Mouse (Mus musculus): ENCODE measurements around the gene Cd59a. TPM values are rescaled to one million over a fixed set of nuclear protein-coding genes. Genes with fewer than 3 reads are reported as not detected.
A peak's percentile ranks its signal among the peaks of the same experiment; 100 is the strongest.
"Not testable (repeated sequence)": the region's sequence is repeated elsewhere in the genome, so short reads cannot be mapped to it uniquely, and the experiment has no call there.

Gene Cd59a
- polyA plus RNA-seq (2014; fragmentation: Nextera tagmentation; extraction: Ambion mirVana), result 31.7 and 32.3 TPM in 2 replicates

- Histone ChIP-seq H3K36me3 (ENCODE audit: control insufficient read depth, insufficient read depth, low read length) (no peaks in the 10 kb centered on the region), H3K9me3 (ENCODE audit: control insufficient read depth, low read length) (no peaks in the 10 kb centered on the region), H3K27me3 (ENCODE audit: control insufficient read depth, insufficient read depth, low read length) (no peaks in the 10 kb centered on the region), H3K4me1 (replicated peaks; ENCODE audit: control insufficient read depth, insufficient read depth, low read length) (peaks cover 5% of the 10 kb centered on the region; the same call in 1 of the 2 replicates), H3K4me2 (replicated peaks; ENCODE audit: low read depth, low read length) (peak within 1 kb of the TSS; percentile 58), H3K9ac (ENCODE audit: low read depth, low read length) (peak within 1 kb of the TSS; percentile 70), H3K27ac (ENCODE audit: low read depth, low read length) (peak within 1 kb of the TSS; percentile 72), H3K4me3 (ENCODE audit: low read depth, low read length) (peak within 1 kb of the TSS; percentile 43)
- DNase-seq (ENCODE audit: low spot score) (peak; percentile 86), ATAC-seq (ENCODE audit: low FRiP score) (peak; percentile 89)
- 3% methylated on average over 14 of the region's 15 CpGs for WGBS
Observed at GRCm38 (mm10) chr2:104095741-104096213, at the start of gene Cd59a. Cd59a (plus strand) TSS chr2:104095801.

GRCm38 (mm10) chr2:104058381-104058780, 37.2 kb upstream of the Cd59a start:
- Histone ChIP-seq H3K4me3 (ENCODE audit: low read depth, low read length) (no peak overlapping the region), H3K36me3 (ENCODE audit: control insufficient read depth, insufficient read depth, low read length) (0 out of 2 replicates have a peak, but pooled peaks cover 6% of the 10 kb centered on the region)

GRCm38 (mm10) chr2:104058954-104059353, 36.6 kb upstream of the Cd59a start:
- H3K4me3 ChIP-seq (ENCODE audit: low read depth, low read length), result no peak overlapping the region
- no peak overlapping the region for H3K27ac ChIP-seq (ENCODE audit: low read depth, low read length)
- no peaks in the 10 kb centered on the region for H3K9me3 ChIP-seq (ENCODE audit: control insufficient read depth, low read length)
- 0 out of 2 replicates have a peak, but pooled peaks cover 6% of the 10 kb centered on the region for H3K36me3 ChIP-seq (ENCODE audit: control insufficient read depth, insufficient read depth, low read length)
- DNase-seq (ENCODE audit: low spot score) (no peak), ATAC-seq (ENCODE audit: low FRiP score) (no peak)
- no peak overlapping the region for H3K9ac ChIP-seq (ENCODE audit: low read depth, low read length)
- no peaks in the 10 kb centered on the region for H3K4me1 ChIP-seq (replicated peaks; ENCODE audit: control insufficient read depth, insufficient read depth, low read length)
- WGBS, result 88% methylated on average over 4 of the region's 4 CpGs
- no peak overlapping the region for H3K4me2 ChIP-seq (replicated peaks; ENCODE audit: low read depth, low read length)
- H3K27me3 ChIP-seq (ENCODE audit: control insufficient read depth, insufficient read depth, low read length), result no peaks in the 10 kb centered on the region

More at GRCm38 (mm10) chr2:104058381-104058780, 37.2 kb upstream of the Cd59a start:
- 88% methylated on average over 1 of the region's 1 CpGs for WGBS
- Histone ChIP-seq H3K9ac (ENCODE audit: low read depth, low read length) (no peak overlapping the region), H3K4me2 (replicated peaks; ENCODE audit: low read depth, low read length) (no peak overlapping the region), H3K27me3 (ENCODE audit: control insufficient read depth, insufficient read depth, low read length) (no peaks in the 10 kb centered on the region), H3K9me3 (ENCODE audit: control insufficient read depth, low read length) (no peaks in the 10 kb centered on the region), H3K27ac (ENCODE audit: low read depth, low read length) (no peak overlapping the region), H3K4me1 (replicated peaks; ENCODE audit: control insufficient read depth, insufficient read depth, low read length) (no peaks in the 10 kb centered on the region)
- no peak for ATAC-seq (ENCODE audit: low FRiP score)
- DNase-seq (ENCODE audit: low spot score), result no peak

- H3K4me3 ChIP-seq (ENCODE audit: low read depth, low read length), result no peak overlapping the region
- DNase-seq (ENCODE audit: low spot score) (no peak), ATAC-seq (ENCODE audit: low FRiP score) (no peak)
- no peaks in the 10 kb centered on the region for H3K27me3 ChIP-seq (ENCODE audit: control insufficient read depth, insufficient read depth, low read length)
- no peak overlapping the region for H3K4me2 ChIP-seq (replicated peaks; ENCODE audit: low read depth, low read length)
- H3K9ac ChIP-seq (ENCODE audit: low read depth, low read length), result no peak overlapping the region
- no peaks in the 10 kb centered on the region for H3K9me3 ChIP-seq (ENCODE audit: control insufficient read depth, low read length)
- H3K27ac ChIP-seq (ENCODE audit: low read depth, low read length), result no peak overlapping the region
- WGBS, result 80% methylated on average over 10 of the region's 10 CpGs
- 0 out of 2 replicates have a peak, but pooled peaks cover 6% of the 10 kb centered on the region for H3K36me3 ChIP-seq (ENCODE audit: control insufficient read depth, insufficient read depth, low read length)
- no peaks in the 10 kb centered on the region for H3K4me1 ChIP-seq (replicated peaks; ENCODE audit: control insufficient read depth, insufficient read depth, low read length)
Observed at GRCm38 (mm10) chr2:104059786-104060185, 35.8 kb upstream of the Cd59a start.

- DNase-seq (ENCODE audit: low spot score) (no peak), ATAC-seq (ENCODE audit: low FRiP score) (no peak)
- Histone ChIP-seq H3K27me3 (ENCODE audit: control insufficient read depth, insufficient read depth, low read length) (no peaks in the 10 kb centered on the region), H3K4me3 (ENCODE audit: low read depth, low read length) (no peak overlapping the region), H3K9me3 (ENCODE audit: control insufficient read depth, low read length) (no peaks in the 10 kb centered on the region), H3K4me1 (replicated peaks; ENCODE audit: control insufficient read depth, insufficient read depth, low read length) (no peaks in the 10 kb centered on the region), H3K36me3 (ENCODE audit: control insufficient read depth, insufficient read depth, low read length) (0 out of 2 replicates have a peak, but pooled peaks cover 4% of the 10 kb centered on the region), H3K4me2 (replicated peaks; ENCODE audit: low read depth, low read length) (no peak overlapping the region), H3K27ac (ENCODE audit: low read depth, low read length) (no peak overlapping the region), H3K9ac (ENCODE audit: low read depth, low read length) (no peak overlapping the region)
- 98% methylated on average over 6 of the region's 6 CpGs for WGBS
Observed at GRCm38 (mm10) chr2:104060996-104061395, 34.6 kb upstream of the Cd59a start.

- H3K4me3 ChIP-seq (ENCODE audit: low read depth, low read length), result no peak overlapping the region
- H3K9ac ChIP-seq (ENCODE audit: low read depth, low read length), result no peak overlapping the region
- ATAC-seq (ENCODE audit: low FRiP score) (no peak), DNase-seq (ENCODE audit: low spot score) (no peak)
- no peaks in the 10 kb centered on the region for H3K27me3 ChIP-seq (ENCODE audit: control insufficient read depth, insufficient read depth, low read length)
- H3K9me3 ChIP-seq (ENCODE audit: control insufficient read depth, low read length), result no peaks in the 10 kb centered on the region
- no peak overlapping the region for H3K27ac ChIP-seq (ENCODE audit: low read depth, low read length)
- no peaks in the 10 kb centered on the region for H3K4me1 ChIP-seq (replicated peaks; ENCODE audit: control insufficient read depth, insufficient read depth, low read length)
- H3K4me2 ChIP-seq (replicated peaks; ENCODE audit: low read depth, low read length), result no peak overlapping the region
- 0 out of 2 replicates have a peak, but pooled peaks cover 4% of the 10 kb centered on the region for H3K36me3 ChIP-seq (ENCODE audit: control insufficient read depth, insufficient read depth, low read length)
Observed at GRCm38 (mm10) chr2:104062665-104063064, 32.9 kb upstream of the Cd59a start.

GRCm38 (mm10) chr2:104064152-104064551, 31.4 kb upstream of the Cd59a start:
- no peak for DNase-seq (ENCODE audit: low spot score)
- H3K36me3 ChIP-seq (ENCODE audit: control insufficient read depth, insufficient read depth, low read length), result no peaks in the 10 kb centered on the region
- WGBS, result 86% methylated on average over 2 of the region's 2 CpGs
- H3K4me3 ChIP-seq (ENCODE audit: low read depth, low read length), result no peak overlapping the region
- no peak for ATAC-seq (ENCODE audit: low FRiP score)
- no peaks in the 10 kb centered on the region for H3K9me3 ChIP-seq (ENCODE audit: control insufficient read depth, low read length)
- H3K4me2 ChIP-seq (replicated peaks; ENCODE audit: low read depth, low read length), result no peak overlapping the region
- H3K4me1 ChIP-seq (replicated peaks; ENCODE audit: control insufficient read depth, insufficient read depth, low read length), result no peaks in the 10 kb centered on the region
- H3K27me3 ChIP-seq (ENCODE audit: control insufficient read depth, insufficient read depth, low read length), result no peaks in the 10 kb centered on the region
- no peak overlapping the region for H3K9ac ChIP-seq (ENCODE audit: low read depth, low read length)
- no peak overlapping the region for H3K27ac ChIP-seq (ENCODE audit: low read depth, low read length)

GRCm38 (mm10) chr2:104065526-104065925, 30.1 kb upstream of the Cd59a start, which contains the start of gene Gm10912:
Gm10912 (plus strand) TSS chr2:104065826.
- not testable (repeated sequence) for ATAC-seq (ENCODE audit: low FRiP score); H3K36me3 ChIP-seq (ENCODE audit: control insufficient read depth, insufficient read depth, low read length); H3K9ac ChIP-seq (ENCODE audit: low read depth, low read length); H3K4me3 ChIP-seq (ENCODE audit: low read depth, low read length); DNase-seq (ENCODE audit: low spot score); H3K27ac ChIP-seq (ENCODE audit: low read depth, low read length); H3K27me3 ChIP-seq (ENCODE audit: control insufficient read depth, insufficient read depth, low read length); H3K9me3 ChIP-seq (ENCODE audit: control insufficient read depth, low read length); H3K4me2 ChIP-seq (replicated peaks; ENCODE audit: low read depth, low read length); H3K4me1 ChIP-seq (replicated peaks; ENCODE audit: control insufficient read depth, insufficient read depth, low read length)
- 95% methylated on average over 5 of the region's 6 CpGs for WGBS

- H3K27me3 ChIP-seq (ENCODE audit: control insufficient read depth, insufficient read depth, low read length); H3K9me3 ChIP-seq (ENCODE audit: control insufficient read depth, low read length); H3K27ac ChIP-seq (ENCODE audit: low read depth, low read length); H3K36me3 ChIP-seq (ENCODE audit: control insufficient read depth, insufficient read depth, low read length); ATAC-seq (ENCODE audit: low FRiP score); H3K4me3 ChIP-seq (ENCODE audit: low read depth, low read length); H3K9ac ChIP-seq (ENCODE audit: low read depth, low read length); H3K4me1 ChIP-seq (replicated peaks; ENCODE audit: control insufficient read depth, insufficient read depth, low read length); H3K4me2 ChIP-seq (replicated peaks; ENCODE audit: low read depth, low read length); DNase-seq (ENCODE audit: low spot score): not testable (repeated sequence)
- 87% methylated on average over 7 of the region's 7 CpGs for WGBS
Observed at GRCm38 (mm10) chr2:104068450-104068849, 27.2 kb upstream of the Cd59a start, which contains the start of gene Gm10799. Gm10799 (minus strand) TSS chr2:104068550.

Measured in hindbrain, embryonic 11.5 days (tissue).